Mouse (Mus musculus) lung, embryonic 15.5 days (tissue): ENCODE results near the gene Clca3a2. TPM values are rescaled to one million over a fixed set of nuclear protein-coding genes. Genes with fewer than 3 reads are reported as not detected.
"Not testable (repeated sequence)": the region's sequence is repeated elsewhere in the genome, so short reads cannot be mapped to it uniquely, and the experiment has no call there.

Source experiments
- ATAC-seq: fragments of 200-750 bp; cut with Nextera tagmentation; 2 replicates; pipeline ENCODE4 v1.8.0; 2017; ENCODE audit warnings: moderate number of reproducible peaks, borderline replicate concordance; ENCODE audit not compliant: low FRiP score, low TSS enrichment; ENCODE audit errors: extremely low read depth
- H3K27ac ChIP-seq: fragments of 300-500 bp; sonication (generic); 2 replicates; pipeline ENCODE4 v1.5.1; 2015; ENCODE audit warnings: moderate library complexity, mild to moderate bottlenecking, inconsistent platforms
- H3K27me3 ChIP-seq: fragments of 300-500 bp; sonication (generic); 2 replicates; pipeline ENCODE4 v1.6.1; 2015; ENCODE audit warnings: inconsistent platforms
- H3K36me3 ChIP-seq: fragments of 300-500 bp; sonication (generic); 2 replicates; pipeline ENCODE4 v1.6.1; 2015; ENCODE audit warnings: inconsistent platforms
- H3K4me1 ChIP-seq: fragments of 300-500 bp; sonication (generic); 2 replicates; pipeline ENCODE4 v1.6.1; 2015; ENCODE audit warnings: inconsistent platforms
- H3K4me2 ChIP-seq: fragments of 300-500 bp; sonication (generic); 2 replicates; pipeline ENCODE4 v1.6.1; 2015; ENCODE audit warnings: inconsistent platforms, mild to moderate bottlenecking, moderate library complexity
- H3K4me3 ChIP-seq: fragments of 300-500 bp; sonication (generic); 2 replicates; pipeline ENCODE4 v1.5.1; 2015; ENCODE audit warnings: mild to moderate bottlenecking, inconsistent platforms
- H3K9ac ChIP-seq: fragments of 300-500 bp; sonication (generic); 2 replicates; pipeline ENCODE4 v1.6.1; 2015; ENCODE audit warnings: inconsistent platforms
- H3K9me3 ChIP-seq: fragments of 300-500 bp; sonication (generic); 2 replicates; pipeline ENCODE4 v1.6.1; 2016; ENCODE audit warnings: inconsistent platforms
- WGBS: fragments of 180-500 bp; shearing (Covaris S2); methylation state at CpG from one replicate; pipeline ENCODE4 v1.1.7; 2015; 5-methylcytosine and 5-hydroxymethylcytosine counted together
- polyA plus RNA-seq: library from polyadenylated mRNA; unstranded; fragments of >200 nt; fragmentation: Nextera tagmentation; extraction: Ambion mirVana; gene quantifications from 2 replicates; pipeline ENCODE4 v1.2.1, GENCODE M21; 2015

The Clca3a2 gene
- 1.4 and 2.5 TPM in 2 replicates for polyA plus RNA-seq

- whole genome bisulfite sequencing: 60% methylated on average over 6 of the region's 6 CpGs
These were observed at the start of gene Clca3a2 for GRCm38 (mm10) chr3:144819219-144819618. TSS of gene Clca3a2 (minus strand) at chr3:144819494.

GRCm38 (mm10) chr3:144849584-144849983, 30.3 kb upstream of the Clca3a2 start:
- WGBS: 17% methylated on average over 4 of the region's 4 CpGs
- H3K27me3 ChIP-seq: no peaks in the 10 kb centered on the region
- no peak overlapping the region for H3K4me2 ChIP-seq
- H3K9me3 ChIP-seq: no peaks in the 10 kb centered on the region
- no peaks in the 10 kb centered on the region for H3K4me1 ChIP-seq
- no peak for ATAC-seq
- no peak overlapping the region for H3K27ac ChIP-seq
- H3K4me3 ChIP-seq: no peak overlapping the region
- H3K9ac ChIP-seq: no peak overlapping the region
- no peaks in the 10 kb centered on the region for H3K36me3 ChIP-seq

More at GRCm38 (mm10) chr3:144819219-144819618, at the start of gene Clca3a2:
- H3K4me1 ChIP-seq, H3K27ac ChIP-seq, H3K4me3 ChIP-seq, H3K9ac ChIP-seq, H3K36me3 ChIP-seq, ATAC-seq, H3K9me3 ChIP-seq, H3K4me2 ChIP-seq, H3K27me3 ChIP-seq: not testable (repeated sequence)

- H3K4me3 ChIP-seq, H3K36me3 ChIP-seq, H3K4me2 ChIP-seq, ATAC-seq, H3K9ac ChIP-seq, H3K27me3 ChIP-seq, H3K4me1 ChIP-seq, H3K9me3 ChIP-seq, H3K27ac ChIP-seq: not testable (repeated sequence)
- 65% methylated on average over 9 of the region's 9 CpGs for WGBS
These were observed 29.8 kb upstream of the Clca3a2 start, which contains the start of gene Clca3b for GRCm38 (mm10) chr3:144849014-144849556. TSS of gene Clca3b (minus strand) at chr3:144849357.

GRCm38 (mm10) chr3:144827257-144827656, 8.0 kb upstream of the Clca3a2 start:
- H3K36me3 ChIP-seq: no peaks in the 10 kb centered on the region
- no peak overlapping the region for H3K4me2 ChIP-seq
- H3K27ac ChIP-seq: no peak overlapping the region
- H3K9me3 ChIP-seq: no peaks in the 10 kb centered on the region
- H3K4me1 ChIP-seq: no peaks in the 10 kb centered on the region
- WGBS: 66% methylated on average over 6 of the region's 6 CpGs
- no peak for ATAC-seq
- H3K9ac ChIP-seq: no peak overlapping the region
- H3K4me3 ChIP-seq: no peak overlapping the region
- H3K27me3 ChIP-seq: no peaks in the 10 kb centered on the region

GRCm38 (mm10) chr3:144825151-144825550, 5.9 kb upstream of the Clca3a2 start:
- WGBS: 9% methylated on average over 10 of the region's 10 CpGs

GRCm38 (mm10) chr3:144823331-144823730, 4.0 kb upstream of the Clca3a2 start:
- Histone ChIP-seq H3K9me3 (no peaks in the 10 kb centered on the region), H3K4me3 (no peak overlapping the region), H3K36me3 (no peaks in the 10 kb centered on the region), H3K27ac (no peak overlapping the region), H3K9ac (no peak overlapping the region), H3K4me2 (no peak overlapping the region), H3K4me1 (no peaks in the 10 kb centered on the region), H3K27me3 (no peaks in the 10 kb centered on the region)
- ATAC-seq: no peak
- WGBS: 75% methylated on average over 5 of the region's 5 CpGs

More at GRCm38 (mm10) chr3:144825151-144825550, 5.9 kb upstream of the Clca3a2 start:
- no peak overlapping the region for H3K27ac ChIP-seq
- no peaks in the 10 kb centered on the region for H3K27me3 ChIP-seq
- H3K9me3 ChIP-seq: no peaks in the 10 kb centered on the region
- ATAC-seq: no peak
- no peaks in the 10 kb centered on the region for H3K4me1 ChIP-seq
- no peaks in the 10 kb centered on the region for H3K36me3 ChIP-seq
- H3K9ac ChIP-seq: no peak overlapping the region
- no peak overlapping the region for H3K4me3 ChIP-seq
- H3K4me2 ChIP-seq: no peak overlapping the region

- WGBS: 20% methylated on average over 1 of the region's 1 CpGs
- no peak overlapping the region for H3K4me2 ChIP-seq
- no peak overlapping the region for H3K4me3 ChIP-seq
- no peaks in the 10 kb centered on the region for H3K27me3 ChIP-seq
- H3K9ac ChIP-seq: no peak overlapping the region
- no peak for ATAC-seq
- no peaks in the 10 kb centered on the region for H3K9me3 ChIP-seq
- no peak overlapping the region for H3K27ac ChIP-seq
- no peaks in the 10 kb centered on the region for H3K36me3 ChIP-seq
- no peaks in the 10 kb centered on the region for H3K4me1 ChIP-seq
These were observed 1.3 kb upstream of the Clca3a2 start for GRCm38 (mm10) chr3:144820632-144821031.

GRCm38 (mm10) chr3:144813336-144813735, 6.0 kb downstream of the Clca3a2 start:
- not testable (repeated sequence) for ATAC-seq, H3K27ac ChIP-seq, H3K9ac ChIP-seq, H3K36me3 ChIP-seq, H3K4me3 ChIP-seq, H3K27me3 ChIP-seq, H3K4me2 ChIP-seq, H3K9me3 ChIP-seq, H3K4me1 ChIP-seq
- 82% methylated on average over 6 of the region's 6 CpGs for WGBS

- H3K9ac ChIP-seq: no peak overlapping the region
- H3K36me3 ChIP-seq: no peaks in the 10 kb centered on the region
- no peak overlapping the region for H3K4me3 ChIP-seq
- WGBS: 37% methylated on average over 3 of the region's 3 CpGs
- no peak overlapping the region for H3K27ac ChIP-seq
- H3K27me3 ChIP-seq: no peaks in the 10 kb centered on the region
- H3K4me2 ChIP-seq: no peak overlapping the region
- no peak for ATAC-seq
- H3K9me3 ChIP-seq: no peaks in the 10 kb centered on the region
- no peaks in the 10 kb centered on the region for H3K4me1 ChIP-seq
These were observed 7.5 kb downstream of the Clca3a2 start for GRCm38 (mm10) chr3:144811821-144812220.

GRCm38 (mm10) chr3:144808153-144808925, 11.0 kb downstream of the Clca3a2 start:
- H3K4me2 ChIP-seq, H3K36me3 ChIP-seq, H3K27ac ChIP-seq, H3K4me1 ChIP-seq, H3K27me3 ChIP-seq, H3K9me3 ChIP-seq, ATAC-seq, H3K9ac ChIP-seq, H3K4me3 ChIP-seq: not testable (repeated sequence)
- 33% methylated on average over 15 of the region's 17 CpGs for WGBS

GRCm38 (mm10) chr3:144806626-144807025, 12.7 kb downstream of the Clca3a2 start:
- H3K27ac ChIP-seq, H3K9ac ChIP-seq, H3K36me3 ChIP-seq, H3K4me3 ChIP-seq, H3K4me2 ChIP-seq, H3K4me1 ChIP-seq, H3K9me3 ChIP-seq, ATAC-seq, H3K27me3 ChIP-seq: not testable (repeated sequence)
- 45% methylated on average over 2 of the region's 2 CpGs for WGBS

- Histone ChIP-seq H3K27me3 (no peaks in the 10 kb centered on the region), H3K4me2 (no peak overlapping the region), H3K27ac (no peak overlapping the region), H3K9me3 (no peaks in the 10 kb centered on the region), H3K36me3 (no peaks in the 10 kb centered on the region), H3K4me1 (no peaks in the 10 kb centered on the region), H3K4me3 (no peak overlapping the region), H3K9ac (no peak overlapping the region)
- ATAC-seq: no peak
- WGBS: 34% methylated on average over 8 of the region's 8 CpGs
These were observed 17.4 kb downstream of the Clca3a2 start for GRCm38 (mm10) chr3:144801861-144802260.
